Mouse (Mus musculus): ENCODE measurements around the gene Rbmxl2. TPM values are rescaled to one million over a fixed set of nuclear protein-coding genes. Genes with fewer than 3 reads are reported as not detected.

Rbmxl2 gene
- polyA plus RNA-seq, 1 experiment from 2014 or later = not detected

DNA sequence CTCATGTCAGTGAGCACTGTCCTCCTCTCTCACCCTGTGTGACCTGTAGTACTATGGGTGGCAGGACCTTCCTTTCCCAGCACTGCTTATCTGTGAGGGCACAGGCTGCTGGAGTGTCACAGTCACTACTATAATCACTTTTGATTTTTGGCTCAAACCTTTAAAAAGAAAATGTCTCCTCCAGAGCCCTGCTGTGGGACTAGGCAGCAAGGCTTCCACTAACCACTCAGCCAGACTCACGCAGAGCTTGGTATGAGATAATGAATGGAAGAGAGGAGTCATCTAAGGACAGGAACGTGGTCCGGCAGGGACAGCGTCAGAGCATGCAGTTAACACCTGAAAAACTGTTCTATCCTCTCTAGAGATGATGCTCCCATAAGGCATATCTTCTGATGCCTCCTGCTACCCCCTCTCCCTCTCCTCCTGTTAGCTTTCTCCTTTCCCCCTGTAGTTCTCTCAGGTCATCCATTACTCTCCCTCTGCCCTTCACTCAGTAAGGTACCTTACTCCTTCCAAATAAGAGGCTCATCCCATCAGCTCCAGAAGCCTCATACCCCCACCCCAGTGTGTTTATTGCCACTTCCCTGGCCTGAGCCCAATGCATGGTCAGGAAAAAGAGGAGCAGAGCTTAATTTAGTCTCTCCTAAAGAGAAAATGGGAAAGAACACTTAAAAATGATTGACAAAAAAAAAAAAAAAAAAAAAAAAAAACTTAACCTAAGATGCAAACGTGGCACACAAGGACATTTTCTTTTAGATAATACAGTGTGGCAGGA lies 41.2 kb downstream of the Rbmxl2 start:
- Histone ChIP-seq H3K4me1 (no peaks in the 10 kb centered on the region), H3K4me3 (no peak overlapping the region), H3K27ac (replicated peaks) (no peak overlapping the region), H3K27me3 (replicated peaks) (no peaks in the 10 kb centered on the region), H3K4me2 (no peak overlapping the region), H3K36me3 (no peaks in the 10 kb centered on the region), H3K9me3 (no peaks in the 10 kb centered on the region), H3K9ac (no peak overlapping the region)
- no peak for ATAC-seq (ENCODE audit: extremely low read depth, insufficient number of reproducible peaks, low FRiP score, low TSS enrichment)
- WGBS = 56% methylated on average over 5 of the region's 5 CpGs

- 72% methylated on average over 3 of the region's 3 CpGs for WGBS
- H3K4me2 ChIP-seq = no peak overlapping the region
These were observed 44.1 kb downstream of the Rbmxl2 start for GRCm38 (mm10) chr7:107253355-107253754.

GRCm38 (mm10) chr7:107259936-107260335 lies 50.7 kb downstream of the Rbmxl2 start:
- H3K4me3 ChIP-seq = no peak overlapping the region
- H3K27ac ChIP-seq (replicated peaks) = no peak overlapping the region
- no peak overlapping the region for H3K4me2 ChIP-seq
- no peaks in the 10 kb centered on the region for H3K4me1 ChIP-seq
- ATAC-seq (ENCODE audit: extremely low read depth, insufficient number of reproducible peaks, low FRiP score, low TSS enrichment) = no peak
- H3K27me3 ChIP-seq (replicated peaks) = no peaks in the 10 kb centered on the region
- H3K9ac ChIP-seq = no peak overlapping the region
- H3K36me3 ChIP-seq = no peaks in the 10 kb centered on the region
- H3K9me3 ChIP-seq = 0 out of 2 replicates have a peak, but pooled peaks cover 2% of the 10 kb centered on the region
- 68% methylated on average over 5 of the region's 5 CpGs for WGBS

More at GRCm38 (mm10) chr7:107253355-107253754, 44.1 kb downstream of the Rbmxl2 start:
- no peaks in the 10 kb centered on the region for H3K36me3 ChIP-seq
- H3K9me3 ChIP-seq = no peaks in the 10 kb centered on the region
- ATAC-seq (ENCODE audit: extremely low read depth, insufficient number of reproducible peaks, low FRiP score, low TSS enrichment) = no peak
- no peak overlapping the region for H3K27ac ChIP-seq (replicated peaks)
- H3K9ac ChIP-seq = no peak overlapping the region
- H3K4me1 ChIP-seq = no peaks in the 10 kb centered on the region
- no peaks in the 10 kb centered on the region for H3K27me3 ChIP-seq (replicated peaks)
- H3K4me3 ChIP-seq = no peak overlapping the region

Other genes with a start within 250 kb of the Rbmxl2 start
- gene Olfr6, start 245.5 kb upstream of the Rbmxl2 start, polyA plus RNA-seq (2015; fragmentation: Nextera tagmentation; extraction: Ambion mirVana) = not detected in 2 replicates
- not detected in 2 replicates for gene Olfr711, start 234.0 kb upstream of the Rbmxl2 start, polyA plus RNA-seq (2015; fragmentation: Nextera tagmentation; extraction: Ambion mirVana)
- gene Olfr2, start 203.4 kb upstream of the Rbmxl2 start, polyA plus RNA-seq (2015; fragmentation: Nextera tagmentation; extraction: Ambion mirVana) = not detected in 2 replicates
- gene Olfr713, start 178.3 kb upstream of the Rbmxl2 start, polyA plus RNA-seq (2015; fragmentation: Nextera tagmentation; extraction: Ambion mirVana) = not detected in 2 replicates
- gene Olfr714, start 138.5 kb upstream of the Rbmxl2 start, polyA plus RNA-seq (2015; fragmentation: Nextera tagmentation; extraction: Ambion mirVana) = not detected in 2 replicates
- gene Olfr17, start 116.2 kb upstream of the Rbmxl2 start, polyA plus RNA-seq (2015; fragmentation: Nextera tagmentation; extraction: Ambion mirVana) = not detected in 2 replicates
- not detected in 2 replicates for gene Olfr715b, start 99.1 kb upstream of the Rbmxl2 start, polyA plus RNA-seq (2015; fragmentation: Nextera tagmentation; extraction: Ambion mirVana)
- not detected in 2 replicates for gene Olfr715, start 78.4 kb upstream of the Rbmxl2 start, polyA plus RNA-seq (2015; fragmentation: Nextera tagmentation; extraction: Ambion mirVana)
- gene Olfr716, start 71.1 kb upstream of the Rbmxl2 start, polyA plus RNA-seq (2015; fragmentation: Nextera tagmentation; extraction: Ambion mirVana) = not detected in 2 replicates
- not detected in 2 replicates for gene Nlrp14, start 42.5 kb upstream of the Rbmxl2 start, polyA plus RNA-seq (2015; fragmentation: Nextera tagmentation; extraction: Ambion mirVana)
- 0.39 and 0.45 TPM in 2 replicates for gene Syt9, start 161.3 kb downstream of the Rbmxl2 start, polyA plus RNA-seq (2015; fragmentation: Nextera tagmentation; extraction: Ambion mirVana)